Mouse (Mus musculus): ENCODE results near the gene Sugct.

- no peak for TF ChIP-seq TCF12 (IDR thresholded peaks at IDR 0.05; ENCODE audit: insufficient read depth, poor library complexity, severe bottlenecking)
- no peak for TF ChIP-seq MAX (IDR thresholded peaks at IDR 0.05; ENCODE audit: low read depth)
- TF ChIP-seq USF1 (IDR thresholded peaks at IDR 0.05; ENCODE audit: low read depth), result no peak
- no peak for TF ChIP-seq POLR2A (IDR thresholded peaks at IDR 0.05; ENCODE audit: insufficient read length, low read depth)
- no peak for TF ChIP-seq E2F4 (IDR thresholded peaks at IDR 0.05; ENCODE audit: insufficient read depth)
- no peak for TF ChIP-seq CEBPB (IDR thresholded peaks at IDR 0.05; ENCODE audit: insufficient read depth, poor library complexity, severe bottlenecking)
- no peak for TF ChIP-seq SRF (IDR thresholded peaks at IDR 0.05; ENCODE audit: control insufficient read depth, insufficient read length, low read depth)
- TF ChIP-seq POLR2AphosphoS2 (IDR thresholded peaks at IDR 0.05; ENCODE audit: insufficient read length, low read depth), result no peak
- no peak for TF ChIP-seq MYOG (IDR thresholded peaks at IDR 0.05; ENCODE audit: control insufficient read depth in 1 of 3, insufficient read depth in 1 of 3, insufficient read length in 2 of 3, low read depth in 2 of 3)
Observed at GRCm38 (mm10) chr13:17301590-17301989, 393.8 kb downstream of the Sugct start.
